Comparison of ENCODE assay signal across 27 mouse cellular contexts in the genomic region with DNA sequence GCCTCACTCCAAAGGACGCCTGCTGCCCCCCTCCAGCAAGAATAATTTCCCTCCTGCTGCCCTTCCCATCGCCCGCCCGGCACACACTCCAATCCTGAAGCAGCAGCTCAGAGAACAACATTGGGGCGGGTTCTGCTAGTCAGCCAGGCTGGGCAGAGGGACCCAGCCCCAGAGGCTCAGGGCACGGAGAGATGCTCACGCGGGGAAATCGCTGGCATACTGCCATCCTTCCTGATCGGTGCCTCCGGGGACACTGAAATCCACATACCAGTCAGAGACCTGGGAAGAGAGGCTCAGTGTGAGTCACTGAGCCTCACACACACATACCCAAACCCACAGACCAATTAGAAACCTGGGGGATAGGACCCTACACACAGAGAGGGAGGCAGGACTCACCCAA. TPM values are rescaled to one million over a fixed set of nuclear protein-coding genes. Genes with fewer than 3 reads are reported as not detected.
DNase-seq lines count a peak whose midpoint lies in the region; ATAC-seq lines count a peak whose summit lies in the region.
"Had no signal": no experiment of that assay in that cellular context is flagged by ENCODE, and none has a peak within 500 bp of the region (broad histone marks: within the 10 kb centered on the region; RNA-seq: fewer than 3 reads in every experiment).

No protein-coding gene starts in this region.

- H3K9ac ChIP-seq in hindbrain, embryonic 14.5 days = no peak overlapping the region
- no peak overlapping the region for H3K9ac ChIP-seq in hindbrain, embryonic 12.5 days
- H3K9ac ChIP-seq: embryonic facial prominence, embryonic 15.5 days; forebrain, postnatal 0 days; heart, embryonic 13.5 days; hindbrain, embryonic 15.5 days; intestine, embryonic 15.5 days had no signal

- H3K9me3 ChIP-seq in hindbrain, embryonic 14.5 days (ENCODE audit: control insufficient read depth, low read length) = peaks cover 7% of the 10 kb centered on the region; the same call in 1 of the 2 replicates
- 0 out of 2 replicates have a peak, but pooled peaks cover 9% of the 10 kb centered on the region for H3K9me3 ChIP-seq in hindbrain, embryonic 12.5 days (replicated peaks)
- H3K9me3 ChIP-seq: embryonic facial prominence, embryonic 15.5 days; intestine, embryonic 15.5 days had no signal

- peak; percentile 49 to 56 for DNase-seq in cerebellum, postnatal 10 days
- no peak for DNase-seq in cerebellum, postnatal 4 days (ENCODE audit: low spot score in 2 of 2)
- peak; percentile 29 for DNase-seq in hindbrain, embryonic 14.5 days (ENCODE audit: low spot score)
- DNase-seq in 3T3-L1 (ENCODE audit: low read depth, low spot score) = peak; percentile 44
- peak; percentile 20 for DNase-seq in Muller cell, postnatal 12 days (ENCODE audit: inconsistent ontology term)
- DNase-seq: adrenal gland, adult 2 months; adrenal gland, postnatal 14 days; cerebellum, adult 11 months; cerebellum, adult 9-10 months; embryo, embryonic 11 days; forebrain, postnatal 0 days; gastrocnemius, adult 2 months; gastrocnemius, postnatal 25 days; heart, adult 2 months; kidney, adult 11 months; kidney, adult 8-10 months had no signal

- no peak overlapping the region for H3K4me2 ChIP-seq in hindbrain, embryonic 14.5 days (replicated peaks)
- no peak overlapping the region for H3K4me2 ChIP-seq in hindbrain, embryonic 12.5 days (replicated peaks)
- H3K4me2 ChIP-seq: embryonic facial prominence, embryonic 15.5 days; heart, embryonic 13.5 days; hindbrain, embryonic 15.5 days; intestine, embryonic 15.5 days had no signal

- peaks cover 68% of the 10 kb centered on the region for H3K36me3 ChIP-seq in hindbrain, embryonic 14.5 days (replicated peaks; ENCODE audit: control insufficient read depth, insufficient read depth)
- H3K36me3 ChIP-seq in hindbrain, embryonic 12.5 days = peaks cover 67% of the 10 kb centered on the region

- WGBS in hindbrain, embryonic 14.5 days = 76% methylated on average over 11 of the region's 11 CpGs
- WGBS in hindbrain, embryonic 12.5 days = 90% methylated on average over 11 of the region's 11 CpGs

- H3K4me3 ChIP-seq in hindbrain, embryonic 14.5 days (replicated peaks; ENCODE audit: low read length) = no peak overlapping the region
- no peak overlapping the region for H3K4me3 ChIP-seq in hindbrain, embryonic 12.5 days
- H3K4me3 ChIP-seq: embryonic facial prominence, embryonic 15.5 days; gastrocnemius, adult 2 months; heart, adult 2 months; heart, embryonic 10.5 days; heart, embryonic 13.5 days; hindbrain, embryonic 15.5 days; intestine, embryonic 15.5 days had no signal

- H3K4me1 ChIP-seq in hindbrain, embryonic 14.5 days (replicated peaks; ENCODE audit: control insufficient read depth, insufficient read depth, low read length) = no peaks in the 10 kb centered on the region
- no peaks in the 10 kb centered on the region for H3K4me1 ChIP-seq in hindbrain, embryonic 12.5 days
- H3K4me1 ChIP-seq: heart, embryonic 13.5 days; hindbrain, embryonic 15.5 days; intestine, embryonic 15.5 days had no signal

- no peak overlapping the region for H3K27ac ChIP-seq in hindbrain, embryonic 14.5 days
- no peak overlapping the region for H3K27ac ChIP-seq in hindbrain, embryonic 12.5 days
- H3K27ac ChIP-seq: embryonic facial prominence, embryonic 15.5 days; gastrocnemius, adult 2 months; heart, adult 2 months; heart, embryonic 10.5 days; heart, embryonic 13.5 days; hindbrain, embryonic 15.5 days; intestine, embryonic 15.5 days had no signal

- H3K27me3 ChIP-seq in hindbrain, embryonic 14.5 days (ENCODE audit: control insufficient read depth, insufficient read depth, low read length) = no peaks in the 10 kb centered on the region
- H3K27me3 ChIP-seq in hindbrain, embryonic 12.5 days = no peaks in the 10 kb centered on the region
- H3K27me3 ChIP-seq: embryonic facial prominence, embryonic 15.5 days; heart, embryonic 13.5 days; hindbrain, embryonic 15.5 days; intestine, embryonic 15.5 days had no signal

- ATAC-seq in hindbrain, embryonic 14.5 days (ENCODE audit: low FRiP score) = no peak
- no peak for ATAC-seq in hindbrain, embryonic 12.5 days (ENCODE audit: low FRiP score)
- ATAC-seq in megakaryocyte, adult 5-6 weeks (ENCODE audit: poor library complexity, severe bottlenecking) = no peak
- ATAC-seq: CD4-positive, CD25-positive, alpha-beta regulatory T cell, adult 4 months; forebrain, embryonic 14.5 days; forebrain, postnatal 0 days; intestine, embryonic 15.5 days had no signal

RNA-seq across cellular contexts. Expression of gene Bhlha15, which starts 10.5 kb away (rescaled TPM):
- 0.11 and 0.12 TPM in 2 replicates for polyA plus RNA-seq in hindbrain, embryonic 14.5 days (2014; fragmentation: Nextera tagmentation; extraction: Ambion mirVana)
- 0.08 TPM in 2 replicates for polyA plus RNA-seq in hindbrain, embryonic 12.5 days (2016; fragmentation: Nextera tagmentation; extraction: Ambion mirVana)
- total RNA-seq in megakaryocyte, adult 5-6 weeks (2015) = 0.07 and 0.16 TPM in 2 replicates
- total RNA-seq in megakaryocyte, adult 5-6 weeks (2017) = 0.07 TPM in 1 of 2 replicates, not detected in the other
- total RNA-seq: forebrain, postnatal 0 days; gastrocnemius, adult 2 months; gastrocnemius, postnatal 25 days; heart, adult 2 months; heart, postnatal 25 days had no signal
- polyA plus RNA-seq: C2C12; forebrain, postnatal 0 days had no signal

RNA-seq across cellular contexts. Expression of gene Tecpr1, which starts 22.8 kb away (rescaled TPM):
- polyA plus RNA-seq in hindbrain, embryonic 14.5 days (2014; fragmentation: Nextera tagmentation; extraction: Ambion mirVana) = 32.3 and 34.7 TPM in 2 replicates
- 35.9 and 36.6 TPM in 2 replicates for polyA plus RNA-seq in hindbrain, embryonic 12.5 days (2016; fragmentation: Nextera tagmentation; extraction: Ambion mirVana)
- 6.0 and 9.8 TPM in 2 replicates for total RNA-seq in megakaryocyte, adult 5-6 weeks (2015)
- total RNA-seq in megakaryocyte, adult 5-6 weeks (2017) = 8.0 and 13.0 TPM in 2 replicates

RNA-seq across cellular contexts. Expression of gene Bri3, which starts 43.6 kb away (rescaled TPM):
- polyA plus RNA-seq in hindbrain, embryonic 14.5 days (2014; fragmentation: Nextera tagmentation; extraction: Ambion mirVana) = 103 and 123 TPM in 2 replicates
- polyA plus RNA-seq in hindbrain, embryonic 12.5 days (2016; fragmentation: Nextera tagmentation; extraction: Ambion mirVana) = 126 and 150 TPM in 2 replicates
- 86.8 and 91.0 TPM in 2 replicates for total RNA-seq in megakaryocyte, adult 5-6 weeks (2015)
- 20.1 and 33.8 TPM in 2 replicates for total RNA-seq in megakaryocyte, adult 5-6 weeks (2017)

Comparison
In these comparisons a context has a peak if more than half of its experiments do, and no peak if none do; other contexts are left out.
1. DNase-seq: peak in cerebellum, postnatal 10 days (2 of 2), hindbrain, embryonic 14.5 days (single experiment), 3T3-L1 (single experiment) and Muller cell, postnatal 12 days (single experiment); none in cerebellum, postnatal 4 days (0 of 2).